Mouse (Mus musculus): ENCODE results near the gene Ankrd28.

Gene Ankrd28

DNA sequence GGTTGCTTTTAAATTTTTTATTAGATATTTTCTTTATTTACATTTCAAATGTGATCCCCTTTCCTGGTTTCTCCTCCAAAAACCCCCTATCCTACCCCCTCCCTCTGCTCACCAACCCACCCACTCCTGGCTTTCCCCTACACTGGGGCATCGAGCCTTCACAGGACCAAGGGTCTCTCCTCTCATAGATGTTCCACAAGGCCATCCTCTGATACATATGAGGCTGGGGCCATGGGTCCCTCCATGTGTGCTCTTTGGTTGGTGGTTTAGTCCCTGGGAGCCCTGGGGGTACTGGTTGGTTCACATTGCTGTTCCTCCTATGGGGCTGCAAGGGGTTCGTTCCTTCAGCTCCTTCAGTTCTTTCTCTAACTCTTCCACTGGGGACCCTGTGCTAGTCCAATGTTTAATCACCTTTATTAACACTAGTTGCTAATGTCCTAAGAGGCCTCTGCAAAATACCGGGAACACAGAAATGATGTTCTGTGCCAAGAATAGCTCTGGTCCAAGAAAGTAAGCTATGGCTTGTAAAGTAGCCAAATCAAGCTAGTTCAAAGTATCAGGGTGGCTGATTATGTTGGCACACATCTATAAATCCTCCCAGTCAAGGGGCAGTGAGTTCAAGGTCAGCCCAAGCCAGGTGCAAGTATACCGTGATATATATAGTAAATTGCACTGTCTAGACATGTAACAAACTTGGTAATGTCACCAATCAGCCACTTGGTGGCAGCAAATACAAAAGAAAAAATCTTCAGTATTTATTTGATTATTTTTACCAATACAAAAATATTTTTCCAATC lies 36.3 kb downstream of the Ankrd28 start:
- CTCF ChIA-PET: interaction anchor here (1.1 kb wide), 2 partner anchors 135 to 139 kb away, joined by 3 to 4 read pairs; no protein-coding TSS in a partner anchor

DNA sequence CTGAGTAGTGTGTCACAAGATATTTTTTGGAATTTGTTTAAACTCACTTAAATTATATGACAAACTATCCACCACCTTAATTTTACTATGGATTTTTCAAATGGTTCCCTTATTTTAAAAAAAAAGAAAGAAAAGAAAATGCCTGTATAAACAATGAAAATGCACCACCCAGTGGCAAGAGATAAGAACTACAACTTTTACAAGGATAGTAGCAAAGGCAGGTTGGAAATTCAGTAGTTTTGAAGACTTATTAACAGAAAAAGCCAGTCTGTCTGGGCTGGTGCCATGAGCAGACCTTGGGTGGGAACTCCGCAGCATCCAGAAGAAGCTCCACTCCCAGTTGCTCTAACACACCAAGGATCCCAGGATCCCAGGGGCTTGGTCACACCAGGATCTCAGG lies 39.7 kb downstream of the Ankrd28 start:
- CTCF ChIA-PET: interaction anchor here (0.7 to 1.9 kb wide), 2 partner anchors 54 to 134 kb away, joined by 3 to 7 read pairs; no protein-coding TSS in a partner anchor

DNA sequence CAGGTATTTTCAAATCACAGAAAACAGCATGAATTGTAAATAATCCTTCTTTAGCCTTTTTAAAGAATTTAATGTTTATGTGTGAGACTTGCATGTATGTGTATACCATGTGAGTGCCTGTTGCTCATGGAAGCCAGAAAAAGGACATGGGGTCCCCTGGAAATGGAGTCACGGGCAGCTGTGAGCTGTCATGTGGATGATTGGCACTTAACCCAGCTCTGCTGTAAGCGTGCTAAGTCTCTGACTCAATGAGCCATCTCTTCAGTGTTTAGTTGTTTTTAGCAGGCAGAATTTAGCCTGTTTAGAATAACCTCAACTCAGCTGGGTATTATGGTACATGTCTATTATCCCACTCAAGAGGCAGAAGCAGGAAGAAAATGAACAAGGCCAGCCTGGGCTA lies 43.5 kb downstream of the Ankrd28 start:
- CTCF ChIA-PET: no interaction called here

GRCm38 (mm10) chr14:31785681-31786080 lies 44.8 kb downstream of the Ankrd28 start:
- CTCF ChIA-PET: no interaction called here

- CTCF ChIA-PET: no interaction called here
These were observed 45.5 kb downstream of the Ankrd28 start for GRCm38 (mm10) chr14:31784975-31785374.

DNA sequence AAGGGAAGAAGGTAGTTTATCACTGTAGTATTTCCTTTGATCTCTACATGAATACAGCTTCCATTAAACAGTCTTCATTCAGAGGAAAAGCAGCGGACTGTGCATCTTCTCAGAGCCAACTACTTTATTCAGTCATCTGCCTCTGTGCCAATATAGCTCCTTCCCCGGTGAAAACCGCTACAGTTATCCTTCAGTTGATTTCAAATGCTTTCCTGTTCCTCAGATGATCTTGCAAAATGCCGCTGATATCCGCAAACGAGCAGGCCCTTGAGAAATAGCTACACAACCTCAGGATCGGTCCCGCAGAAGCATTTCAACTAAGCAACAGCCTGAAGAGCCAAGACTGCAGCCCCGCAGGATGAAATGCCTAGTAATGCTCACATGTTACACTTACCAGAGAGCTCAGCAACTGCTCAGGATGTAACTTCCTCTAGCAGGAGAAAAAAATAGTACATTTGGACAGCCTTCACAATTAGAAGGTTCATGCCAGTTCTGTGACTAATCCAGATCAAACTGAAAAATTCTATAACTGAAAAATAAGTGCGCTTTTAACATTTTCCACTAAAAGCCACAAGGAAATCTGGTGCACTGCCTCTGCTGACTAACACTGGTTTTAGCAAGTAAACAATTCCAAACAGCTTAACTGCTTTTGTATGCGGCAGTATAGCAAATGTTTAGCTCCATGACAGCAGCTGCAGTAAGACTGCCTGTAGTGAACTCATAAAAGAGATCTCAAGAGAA lies 49.0 kb downstream of the Ankrd28 start:
- CTCF ChIA-PET: interaction anchor here (1.5 kb wide), 1 partner anchor 120 kb away, joined by 8 read pairs; no protein-coding TSS in a partner anchor

GRCm38 (mm10) chr14:31780412-31781233 lies 49.8 kb downstream of the Ankrd28 start:
- CTCF ChIA-PET: interaction anchor here (0.8 to 1.5 kb wide), 2 partner anchors 119 to 122 kb away, joined by 4 to 8 read pairs; no protein-coding TSS in a partner anchor

GRCm38 (mm10) chr14:31773518-31773917 lies 56.9 kb downstream of the Ankrd28 start:
- CTCF ChIA-PET: no interaction called here

- CTCF ChIA-PET: no interaction called here
These were observed 58.2 kb downstream of the Ankrd28 start for GRCm38 (mm10) chr14:31772251-31772650.

- CTCF ChIA-PET: no interaction called here
These were observed 61.9 kb downstream of the Ankrd28 start for GRCm38 (mm10) chr14:31768531-31768930.

GRCm38 (mm10) chr14:31764083-31764482 lies 66.4 kb downstream of the Ankrd28 start:
- CTCF ChIA-PET: no interaction called here

- CTCF ChIA-PET: interaction anchor here (0.7 kb wide), 1 partner anchor 109 kb away, joined by 3 read pairs; no protein-coding TSS in a partner anchor
These were observed 68.7 kb downstream of the Ankrd28 start for GRCm38 (mm10) chr14:31761727-31762126.

GRCm38 (mm10) chr14:31759195-31759594 lies 71.3 kb downstream of the Ankrd28 start:
- CTCF ChIA-PET: no interaction called here

- CTCF ChIA-PET: interaction anchor here (1.2 kb wide), 1 partner anchor 53 kb away, joined by 3 read pairs; no protein-coding TSS in a partner anchor
These were observed 72.0 kb downstream of the Ankrd28 start for GRCm38 (mm10) chr14:31758410-31758809.

DNA sequence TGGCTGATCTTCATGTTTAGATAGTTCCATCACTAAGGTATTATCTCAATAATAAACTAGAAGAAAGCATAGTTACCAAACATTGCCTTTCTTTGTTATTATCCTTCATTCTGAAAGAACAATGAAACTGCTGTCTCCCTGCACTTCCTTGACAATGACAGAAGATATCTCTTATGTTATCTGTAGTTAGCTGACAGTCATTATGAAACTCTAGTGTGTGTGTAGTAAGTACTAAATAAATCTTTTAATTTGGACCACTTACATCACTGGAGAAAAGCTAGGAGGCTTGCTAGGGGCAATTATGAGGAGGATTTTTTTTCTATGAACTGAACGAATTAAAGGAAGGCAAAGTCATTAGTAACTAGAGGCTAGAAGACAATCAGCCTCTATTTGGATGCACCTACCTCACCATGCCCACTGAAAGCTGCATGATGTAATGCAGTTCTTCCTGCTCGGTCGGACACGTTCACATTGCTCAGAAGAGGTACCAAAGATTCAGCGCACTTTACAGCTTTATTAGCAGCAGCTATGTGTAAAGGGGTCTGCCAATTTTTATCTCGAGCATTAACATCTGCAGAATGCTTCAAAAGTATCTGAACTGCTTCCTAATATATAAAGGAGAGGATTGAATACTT lies 82.1 kb downstream of the Ankrd28 start:
- CTCF ChIA-PET: no interaction called here

- CTCF ChIA-PET: no interaction called here
These were observed 87.9 kb downstream of the Ankrd28 start for GRCm38 (mm10) chr14:31742523-31742922.

DNA sequence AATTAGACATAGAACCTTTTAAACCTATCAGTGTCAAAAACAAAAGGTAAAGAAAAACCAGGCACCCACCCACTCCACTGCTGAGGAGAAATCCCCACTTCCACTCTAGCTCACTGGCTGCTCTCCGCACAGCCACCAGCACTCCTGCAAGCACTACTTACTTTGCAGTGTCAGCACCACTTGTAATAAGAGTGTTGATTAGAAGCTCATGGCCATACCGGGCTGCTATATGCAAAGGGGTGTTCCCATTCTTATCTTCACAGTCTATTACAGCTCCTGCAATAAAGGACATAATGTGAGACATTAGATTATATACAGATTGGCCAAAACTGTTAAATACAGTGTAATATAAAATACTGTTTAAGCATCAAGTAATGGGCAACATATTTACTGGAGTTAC lies 95.6 kb downstream of the Ankrd28 start:
- CTCF ChIA-PET: no interaction called here

DNA sequence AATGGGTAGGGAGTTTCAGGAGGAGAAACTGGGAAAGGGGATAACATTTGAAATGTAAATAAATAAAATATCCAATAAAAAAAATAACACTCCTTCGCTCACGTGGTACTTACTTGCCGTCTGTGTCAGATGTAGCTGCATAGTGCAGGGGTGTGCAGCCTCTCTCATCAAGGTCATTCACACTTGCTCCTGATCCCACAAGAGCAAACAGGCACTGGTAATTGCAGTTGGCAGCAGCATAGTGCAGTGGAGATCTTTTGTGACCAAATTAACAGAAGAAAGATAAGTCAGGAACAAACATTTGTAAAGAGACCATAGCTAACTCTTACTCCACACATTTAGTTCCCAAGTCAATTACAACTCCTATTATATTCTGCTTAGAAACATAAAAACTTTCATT lies 102.9 kb downstream of the Ankrd28 start:
- CTCF ChIA-PET: interaction anchor here (0.6 to 0.7 kb wide), 2 partner anchors 79 to 859 kb away, joined by 3 to 4 read pairs; no protein-coding TSS in a partner anchor

GRCm38 (mm10) chr14:31722746-31723145 lies 107.7 kb downstream of the Ankrd28 start:
- CTCF ChIA-PET: no interaction called here

DNA sequence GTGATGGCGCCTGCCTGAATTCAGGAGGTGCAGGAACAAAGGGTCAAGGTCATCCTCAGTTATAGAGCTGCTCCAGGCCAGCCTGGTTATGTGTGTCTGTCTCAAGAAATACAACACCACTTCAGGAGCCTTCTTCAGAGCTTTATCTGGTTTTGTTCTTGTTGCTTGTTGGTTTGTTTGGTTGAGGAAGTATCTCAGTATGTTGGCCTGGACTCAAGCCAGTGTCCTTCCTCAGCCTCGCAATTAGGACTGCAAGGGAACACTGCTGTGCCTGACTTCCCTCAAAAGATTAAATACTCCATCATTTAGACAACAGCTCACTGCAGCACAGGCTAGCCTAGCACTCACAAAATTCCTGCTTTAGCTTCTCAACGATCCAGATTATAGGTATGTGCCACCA lies 109.2 kb downstream of the Ankrd28 start:
- CTCF ChIA-PET: no interaction called here

DNA sequence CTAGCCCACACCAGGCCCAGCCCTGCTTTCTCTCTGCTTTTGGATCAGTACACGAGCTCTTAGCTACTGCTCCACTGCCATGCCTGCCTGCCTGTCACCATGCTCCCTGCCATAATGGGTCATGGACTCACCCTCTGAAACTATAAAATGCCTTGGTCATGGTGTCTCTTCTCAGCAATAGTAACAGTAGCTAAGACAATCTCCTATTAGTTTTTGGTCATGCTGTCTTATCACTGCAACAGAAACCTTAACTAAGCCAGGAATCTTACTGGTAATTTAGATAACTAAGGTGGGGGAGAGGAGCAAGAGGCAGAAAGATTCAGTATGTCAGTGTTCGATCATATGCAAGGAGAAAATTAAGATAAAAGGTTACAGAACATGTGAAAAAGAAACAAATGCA lies 112.1 kb downstream of the Ankrd28 start:
- CTCF ChIA-PET: interaction anchor here (0.5 kb wide), 1 partner anchor 185 kb away, joined by 3 read pairs; no protein-coding TSS in a partner anchor

All from spleen, embryonic (tissue).